Mouse (Mus musculus): ENCODE data around the gene Zfp36l1. TPM values are rescaled to one million over a fixed set of nuclear protein-coding genes. Genes with fewer than 3 reads are reported as not detected.
A peak's percentile ranks its signal among the peaks of the same experiment; 100 is the strongest.

The Zfp36l1 gene
- polyA plus RNA-seq, 1 experiment from 2014 or later = 52.3 TPM

GRCm38 (mm10) chr12:80061810-80062209, 51.0 kb downstream of the Zfp36l1 start:
- H3K36me3 ChIP-seq (ENCODE audit: control insufficient read depth, insufficient read depth, low read length) = no peaks in the 10 kb centered on the region
- 4% methylated on average over 5 of the region's 5 CpGs for WGBS
- no peaks in the 10 kb centered on the region for H3K27me3 ChIP-seq (ENCODE audit: control insufficient read depth, insufficient read depth, low read length)
- H3K9me3 ChIP-seq (ENCODE audit: control insufficient read depth, low read length) = no peaks in the 10 kb centered on the region
- peak overlapping the region; percentile 84 for H3K27ac ChIP-seq (replicated peaks; ENCODE audit: low read depth, low read length)
- DNase-seq (no peak), ATAC-seq (ENCODE audit: low FRiP score, low TSS enrichment) (no peak)
- peaks cover 42% of the 10 kb centered on the region for H3K4me1 ChIP-seq (ENCODE audit: control insufficient read depth, insufficient read depth, low read length)
- H3K9ac ChIP-seq (replicated peaks; ENCODE audit: low read length) = no peak overlapping the region
- no peak overlapping the region for H3K4me3 ChIP-seq (replicated peaks; ENCODE audit: low read depth, low read length)
- H3K4me2 ChIP-seq (ENCODE audit: low read length) = peak overlapping the region; percentile 12

- ATAC-seq (ENCODE audit: low FRiP score, low TSS enrichment) = no peak
- no peak overlapping the region for H3K9ac ChIP-seq (replicated peaks; ENCODE audit: low read length)
- no peak for DNase-seq
- H3K4me1 ChIP-seq (ENCODE audit: control insufficient read depth, insufficient read depth, low read length) = peaks cover 42% of the 10 kb centered on the region
- no peak overlapping the region for H3K4me3 ChIP-seq (replicated peaks; ENCODE audit: low read depth, low read length)
- H3K27ac ChIP-seq (replicated peaks; ENCODE audit: low read depth, low read length) = peak overlapping the region; percentile 84
- no peaks in the 10 kb centered on the region for H3K27me3 ChIP-seq (ENCODE audit: control insufficient read depth, insufficient read depth, low read length)
- H3K4me2 ChIP-seq (ENCODE audit: low read length) = no peak overlapping the region
- 52% methylated on average over 1 of the region's 1 CpGs for WGBS
- no peaks in the 10 kb centered on the region for H3K36me3 ChIP-seq (ENCODE audit: control insufficient read depth, insufficient read depth, low read length)
- H3K9me3 ChIP-seq (ENCODE audit: control insufficient read depth, low read length) = no peaks in the 10 kb centered on the region
Observed at GRCm38 (mm10) chr12:80060809-80061208, 52.0 kb downstream of the Zfp36l1 start.

- Histone ChIP-seq H3K4me1 (ENCODE audit: control insufficient read depth, insufficient read depth, low read length) (peaks cover 42% of the 10 kb centered on the region), H3K4me3 (replicated peaks; ENCODE audit: low read depth, low read length) (no peak overlapping the region), H3K36me3 (ENCODE audit: control insufficient read depth, insufficient read depth, low read length) (no peaks in the 10 kb centered on the region), H3K27ac (replicated peaks; ENCODE audit: low read depth, low read length) (peak overlapping the region; percentile 84), H3K9ac (replicated peaks; ENCODE audit: low read length) (no peak overlapping the region), H3K9me3 (ENCODE audit: control insufficient read depth, low read length) (no peaks in the 10 kb centered on the region), H3K27me3 (ENCODE audit: control insufficient read depth, insufficient read depth, low read length) (no peaks in the 10 kb centered on the region), H3K4me2 (ENCODE audit: low read length) (no peak overlapping the region)
- DNase-seq = peak; percentile 41
- 18% methylated on average over 9 of the region's 9 CpGs for WGBS
- ATAC-seq (ENCODE audit: low FRiP score, low TSS enrichment) = no peak
Observed at GRCm38 (mm10) chr12:80060338-80060737, 52.5 kb downstream of the Zfp36l1 start.

- Histone ChIP-seq H3K4me3 (replicated peaks; ENCODE audit: low read depth, low read length) (no peak overlapping the region), H3K4me1 (ENCODE audit: control insufficient read depth, insufficient read depth, low read length) (peaks cover 41% of the 10 kb centered on the region), H3K9me3 (ENCODE audit: control insufficient read depth, low read length) (no peaks in the 10 kb centered on the region), H3K27me3 (ENCODE audit: control insufficient read depth, insufficient read depth, low read length) (no peaks in the 10 kb centered on the region), H3K27ac (replicated peaks; ENCODE audit: low read depth, low read length) (peak overlapping the region; percentile 84; the same call in 1 of the 2 replicates), H3K9ac (replicated peaks; ENCODE audit: low read length) (no peak overlapping the region), H3K4me2 (ENCODE audit: low read length) (no peak overlapping the region), H3K36me3 (ENCODE audit: control insufficient read depth, insufficient read depth, low read length) (no peaks in the 10 kb centered on the region)
- DNase-seq = no peak
- 73% methylated on average over 5 of the region's 5 CpGs for WGBS
- no peak for ATAC-seq (ENCODE audit: low FRiP score, low TSS enrichment)
Observed at GRCm38 (mm10) chr12:80059773-80060328, 53.0 kb downstream of the Zfp36l1 start.

Other genes with a start within 250 kb of the Zfp36l1 start
- 6.2 and 7.9 TPM in 2 replicates for gene Actn1, start 147.4 kb upstream of the Zfp36l1 start, polyA plus RNA-seq (2014; fragmentation: Nextera tagmentation; extraction: Ambion mirVana)